Mouse (Mus musculus) lung, postnatal 0 days (tissue): ENCODE measurements around the gene Rtp1. TPM values are rescaled to one million over a fixed set of nuclear protein-coding genes. Genes with fewer than 3 reads are reported as not detected.

Source experiments
- ATAC-seq: fragments of 200-750 bp; cut with Nextera tagmentation; 2 replicates; pipeline ENCODE4 v1.8.0; 2017; ENCODE audit warnings: moderate library complexity
- DNase-seq: peaks from one replicate; pipeline ENCODE4 v3.0.0-alpha.2; 2016; ENCODE audit warnings: low spot score
- H3K27ac ChIP-seq: fragments of 300-500 bp; sonication (generic); 2 replicates; pipeline ENCODE4 v1.5.1; 2014; ENCODE audit warnings: antibody characterized with exemption, mild to moderate bottlenecking, low read length, mixed read lengths
- H3K27me3 ChIP-seq: fragments of 300-500 bp; sonication (generic); replicated peaks from 2 replicates; pipeline ENCODE4 v1.6.1; 2014; ENCODE audit warnings: low read length, mixed read lengths; ENCODE audit not compliant: insufficient read depth
- H3K36me3 ChIP-seq: fragments of 300-500 bp; sonication (generic); 2 replicates; pipeline ENCODE4 v1.6.1; 2014; ENCODE audit warnings: low read length, mixed read lengths; ENCODE audit not compliant: insufficient read depth
- H3K4me1 ChIP-seq: fragments of 300-500 bp; sonication (generic); 2 replicates; pipeline ENCODE4 v1.6.1; 2014; ENCODE audit warnings: antibody characterized with exemption, low read depth, low read length, mixed read lengths; ENCODE audit not compliant: insufficient read depth
- H3K4me2 ChIP-seq: fragments of 300-500 bp; sonication (generic); replicated peaks from 2 replicates; pipeline ENCODE4 v1.6.1; 2014; ENCODE audit warnings: low read depth, mild to moderate bottlenecking, low read length, moderate library complexity, mixed read lengths
- H3K4me3 ChIP-seq: fragments of 300-500 bp; sonication (generic); 2 replicates; pipeline ENCODE4 v1.5.1; 2014; ENCODE audit warnings: low read depth, low read length
- H3K9ac ChIP-seq: fragments of 300-500 bp; sonication (generic); replicated peaks from 2 replicates; pipeline ENCODE4 v1.6.1; 2014; ENCODE audit warnings: low read depth, mild to moderate bottlenecking
- H3K9me3 ChIP-seq: fragments of 300-500 bp; sonication (generic); 2 replicates; pipeline ENCODE4 v1.6.1; 2016; ENCODE audit warnings: low read length, mixed read lengths
- CTCF ChIP-seq: IDR thresholded peaks from 2 replicates; pipeline ENCODE4 v1.5.1; 2016; ENCODE audit warnings: antibody characterized with exemption, mild to moderate bottlenecking
- EP300 ChIP-seq: IDR thresholded peaks from 2 replicates; pipeline ENCODE4 v1.6.1; 2016; ENCODE audit warnings: antibody characterized with exemption, mild to moderate bottlenecking, control low read depth
- WGBS: fragments of 180-500 bp; shearing (Covaris S2); extraction: QIAGEN DNeasy Blood & Tissue Kit; methylation state at CpG from one replicate; pipeline ENCODE4 v1.1.7; 2014; 5-methylcytosine and 5-hydroxymethylcytosine counted together
- polyA plus RNA-seq: library from polyadenylated mRNA; unstranded; fragments of >200 nt; fragmentation: Nextera tagmentation; extraction: Ambion mirVana; gene quantifications from 2 replicates; pipeline ENCODE4 v1.2.1, GENCODE M21; 2015

Rtp1 gene
- polyA plus RNA-seq, 1 experiment from 2014 or later, result not detected

DNA sequence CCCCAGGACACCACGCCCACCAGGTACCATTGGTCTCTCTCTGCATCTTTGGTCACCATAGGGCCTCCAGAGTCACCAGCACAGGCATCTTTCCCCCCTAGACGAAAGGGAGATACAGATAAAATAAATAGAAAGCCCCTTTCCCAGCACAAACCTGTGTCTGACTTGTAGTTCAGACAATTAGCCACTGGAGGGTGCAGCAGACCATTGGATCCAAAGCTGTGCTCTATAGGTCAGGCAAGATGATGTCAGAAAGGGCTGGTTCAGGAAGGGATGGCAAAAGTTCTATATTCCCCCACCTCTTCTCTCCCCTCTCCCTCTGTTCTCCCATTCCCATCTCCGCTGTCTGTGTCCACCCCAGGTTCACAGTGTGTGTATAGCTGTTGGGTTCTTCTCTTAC lies 23.5 kb downstream of the Rtp1 start:
- no peaks in the 10 kb centered on the region for H3K9me3 ChIP-seq
- TF ChIP-seq CTCF (peak; percentile 91), EP300 (no peak)
- DNase-seq (peak; percentile 72), ATAC-seq (peak; percentile 59)
- WGBS, result 18% methylated on average over 3 of the region's 3 CpGs
- H3K4me2 ChIP-seq, result no peak overlapping the region
- peaks cover 4% of the 10 kb centered on the region for H3K4me1 ChIP-seq
- H3K27me3 ChIP-seq, result no peaks in the 10 kb centered on the region
- H3K9ac ChIP-seq, result no peak overlapping the region
- no peak overlapping the region for H3K4me3 ChIP-seq
- H3K36me3 ChIP-seq, result no peaks in the 10 kb centered on the region
- H3K27ac ChIP-seq, result no peak overlapping the region

DNA sequence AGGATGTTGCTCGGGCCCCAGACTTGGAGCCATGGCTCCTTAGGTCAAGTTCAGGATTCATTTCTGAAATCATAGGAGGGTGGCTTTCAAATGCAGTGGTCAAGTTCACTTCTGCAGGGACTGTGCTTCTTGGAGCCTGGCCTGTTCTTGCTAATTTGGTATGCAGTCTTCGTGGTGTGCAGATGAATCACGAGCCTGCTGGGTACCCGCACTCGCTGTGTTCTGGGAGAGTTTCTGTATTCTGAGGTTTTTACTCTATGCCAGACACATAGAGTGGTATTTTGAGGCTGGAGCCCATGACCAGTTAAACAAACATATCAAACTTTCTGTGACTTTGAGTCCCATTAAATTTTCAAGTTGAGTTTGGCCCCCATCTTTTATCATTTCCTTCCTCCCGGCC lies 25.4 kb downstream of the Rtp1 start:
- ATAC-seq (no peak), DNase-seq (no peak)
- H3K9me3 ChIP-seq, result no peaks in the 10 kb centered on the region
- no peak overlapping the region for H3K4me3 ChIP-seq
- H3K4me2 ChIP-seq, result no peak overlapping the region
- H3K27me3 ChIP-seq, result no peaks in the 10 kb centered on the region
- no peak overlapping the region for H3K9ac ChIP-seq
- WGBS, result 77% methylated on average over 6 of the region's 6 CpGs
- H3K27ac ChIP-seq, result no peak overlapping the region
- H3K4me1 ChIP-seq, result peaks cover 4% of the 10 kb centered on the region
- no peaks in the 10 kb centered on the region for H3K36me3 ChIP-seq
- TF ChIP-seq EP300 (no peak), CTCF (no peak)

DNA sequence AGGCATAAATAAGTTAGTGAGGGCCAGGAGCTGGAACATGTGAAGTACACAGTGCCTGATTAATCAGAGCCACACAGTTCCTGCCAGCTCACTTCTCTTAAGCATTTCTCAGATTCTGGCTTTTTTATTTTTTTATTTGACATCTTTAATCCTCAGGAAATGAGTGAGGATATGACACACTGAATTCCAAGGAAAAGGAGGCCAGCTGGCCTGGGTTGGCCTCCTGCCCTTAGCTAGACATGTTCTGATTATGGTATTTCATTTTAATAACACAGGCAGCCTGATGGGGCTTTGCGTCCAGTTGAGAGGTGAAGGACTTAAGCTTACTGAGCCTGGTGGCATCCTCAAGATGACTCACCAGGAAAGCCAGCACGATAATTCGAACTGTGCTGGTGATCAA lies 27.6 kb downstream of the Rtp1 start:
- Histone ChIP-seq H3K36me3 (no peaks in the 10 kb centered on the region), H3K9me3 (no peaks in the 10 kb centered on the region), H3K4me1 (peaks cover 4% of the 10 kb centered on the region), H3K9ac (no peak overlapping the region), H3K4me2 (no peak overlapping the region), H3K4me3 (no peak overlapping the region), H3K27me3 (no peaks in the 10 kb centered on the region), H3K27ac (peak overlapping the region; percentile 51; the same call in 1 of the 2 replicates)
- WGBS, result 48% methylated on average over 3 of the region's 3 CpGs
- peak; percentile 85 for ATAC-seq
- peak; percentile 65 for TF ChIP-seq EP300
- TF ChIP-seq CTCF, result no peak
- peak; percentile 77 for DNase-seq

DNA sequence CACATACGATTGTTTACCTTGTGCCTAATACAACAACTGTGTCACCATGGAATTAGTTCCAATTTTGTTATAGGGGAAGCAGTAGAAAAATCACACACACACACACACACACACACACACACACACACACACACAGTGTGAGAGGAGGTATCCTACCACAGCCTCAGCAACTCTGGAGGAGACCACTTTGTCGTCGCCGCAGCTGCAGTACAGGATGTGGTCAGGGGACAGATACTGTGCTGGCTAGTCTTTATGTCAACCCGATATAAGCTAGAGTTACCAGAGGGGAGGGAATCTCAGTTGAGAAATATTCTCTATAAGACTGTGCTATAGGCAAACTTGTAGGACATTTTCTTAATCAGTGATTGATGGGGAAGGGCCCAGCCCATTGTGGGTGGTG lies 28.4 kb downstream of the Rtp1 start:
- no peak overlapping the region for H3K4me2 ChIP-seq
- ATAC-seq (no peak), DNase-seq (no peak)
- peaks cover 4% of the 10 kb centered on the region for H3K4me1 ChIP-seq
- H3K9ac ChIP-seq, result no peak overlapping the region
- H3K9me3 ChIP-seq, result no peaks in the 10 kb centered on the region
- no peak overlapping the region for H3K4me3 ChIP-seq
- no peaks in the 10 kb centered on the region for H3K27me3 ChIP-seq
- 86% methylated on average over 5 of the region's 5 CpGs for WGBS
- H3K27ac ChIP-seq, result no peak overlapping the region
- TF ChIP-seq CTCF, result no peak
- no peak for TF ChIP-seq EP300
- no peaks in the 10 kb centered on the region for H3K36me3 ChIP-seq

DNA sequence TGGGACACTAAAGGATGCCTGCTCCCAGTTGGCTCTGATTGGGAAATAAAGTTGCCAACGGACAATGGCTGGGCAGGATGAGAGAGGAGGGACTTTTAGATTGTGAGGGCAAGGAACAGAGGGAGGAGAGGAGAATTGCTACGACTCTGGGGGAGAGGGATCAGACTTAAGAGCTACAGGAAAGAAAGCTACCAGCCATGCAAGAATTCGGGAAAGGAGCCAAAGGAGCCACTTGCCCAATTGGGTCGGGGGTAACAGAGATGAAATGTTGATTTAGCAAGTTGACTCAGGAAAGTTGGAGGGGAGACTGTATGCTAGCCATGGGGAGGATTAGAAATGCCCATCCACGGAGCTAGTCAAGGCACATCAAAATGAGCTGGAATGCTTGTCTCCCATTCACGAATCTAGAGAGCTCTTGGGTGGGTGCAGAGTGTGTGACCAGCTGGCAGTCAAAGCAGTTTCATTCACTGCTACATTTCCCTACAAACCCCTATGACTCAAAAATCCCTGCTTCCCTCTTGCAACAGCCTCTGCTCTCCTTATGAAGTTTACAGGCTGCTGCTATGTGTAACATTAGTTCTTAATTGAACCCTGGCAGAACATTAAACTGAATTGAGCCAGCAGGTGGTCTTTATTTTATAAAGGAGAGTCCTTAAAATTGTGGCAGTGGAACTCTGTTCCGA lies 30.1 kb downstream of the Rtp1 start:
- no peak overlapping the region for H3K4me2 ChIP-seq
- TF ChIP-seq EP300 (no peak), CTCF (no peak)
- DNase-seq (peak; percentile 27), ATAC-seq (no peak; the same call in 1 of the 2 replicates)
- H3K27ac ChIP-seq, result no peak overlapping the region
- H3K4me3 ChIP-seq, result no peak overlapping the region
- H3K9ac ChIP-seq, result no peak overlapping the region
- WGBS, result 34% methylated on average over 7 of the region's 7 CpGs
- peaks cover 4% of the 10 kb centered on the region for H3K4me1 ChIP-seq
- H3K9me3 ChIP-seq, result no peaks in the 10 kb centered on the region
- H3K36me3 ChIP-seq, result no peaks in the 10 kb centered on the region
- H3K27me3 ChIP-seq, result no peaks in the 10 kb centered on the region

DNA sequence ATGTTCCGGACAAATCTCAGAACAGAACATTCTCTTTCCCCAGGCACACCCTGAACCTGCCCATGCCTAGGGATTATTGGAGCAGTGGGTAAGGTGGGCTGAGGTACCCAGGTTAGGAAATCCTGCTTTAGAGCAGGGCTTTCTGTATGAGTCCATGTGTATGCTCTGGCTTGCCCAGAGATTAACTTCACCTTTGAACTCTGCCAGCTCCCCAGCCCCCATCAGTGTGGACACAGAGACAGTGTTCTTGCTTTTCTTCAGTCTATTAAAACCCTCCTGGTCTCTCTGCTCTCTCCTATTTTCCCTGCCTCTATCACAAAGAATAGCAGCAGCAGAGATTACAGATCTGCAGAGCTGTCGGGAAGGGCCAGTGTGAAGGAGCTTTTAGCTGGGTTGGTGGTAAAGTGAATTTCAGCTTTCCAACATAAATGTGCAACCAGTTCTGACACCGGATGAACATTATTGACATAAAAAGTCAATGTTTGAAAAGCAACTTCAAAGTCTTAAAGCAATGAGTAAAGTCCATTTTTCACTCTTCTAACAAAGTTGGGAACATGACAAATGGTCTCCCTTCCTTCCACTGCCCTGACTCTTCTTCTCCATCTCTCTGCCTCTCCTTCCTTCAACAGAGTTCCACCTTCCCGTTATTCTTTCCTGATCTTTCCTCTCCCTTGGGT lies 34.9 kb downstream of the Rtp1 start:
- WGBS, result 63% methylated on average over 4 of the region's 4 CpGs
- Histone ChIP-seq H3K27me3 (no peaks in the 10 kb centered on the region), H3K4me2 (no peak overlapping the region), H3K9ac (no peak overlapping the region), H3K4me3 (no peak overlapping the region), H3K4me1 (no peaks in the 10 kb centered on the region), H3K36me3 (no peaks in the 10 kb centered on the region), H3K27ac (no peak overlapping the region), H3K9me3 (no peaks in the 10 kb centered on the region)
- no peak for DNase-seq
- no peak for ATAC-seq
- TF ChIP-seq EP300, result no peak
- no peak for TF ChIP-seq CTCF
